Mouse (Mus musculus): Measurements from ENCODE around the gene Snca. TPM values are rescaled to one million over a fixed set of nuclear protein-coding genes. Genes with fewer than 3 reads are reported as not detected.
"Not testable (repeated sequence)": the region's sequence is repeated elsewhere in the genome, so short reads cannot be mapped to it uniquely, and the experiment has no call there.

Gene Snca
- total and polyA plus RNA-seq, 3 experiments = 3.0 to 162 (median 26.0) TPM

GRCm38 (mm10) chr6:60698072-60698471, 131.6 kb downstream of the Snca start:
- no peaks in the 10 kb centered on the region for H3K9me3 ChIP-seq (replicated peaks)
- no peaks in the 10 kb centered on the region for H3K27me3 ChIP-seq (ENCODE audit: insufficient read depth, low read length)
- ATAC-seq (ENCODE audit: extremely low read depth, insufficient number of reproducible peaks, low FRiP score, poor library complexity, severe bottlenecking) (peak; percentile 63), DNase-seq (ENCODE audit: low spot score) (no peak)
- no peaks in the 10 kb centered on the region for H3K36me3 ChIP-seq (replicated peaks)
- peaks cover 6% of the 10 kb centered on the region; the same call in 1 of the 2 replicates for H3K4me1 ChIP-seq (ENCODE audit: insufficient read depth, low read depth, low read length)
- H3K4me3 ChIP-seq (ENCODE audit: low read depth, low read length) = no peak overlapping the region
- no peak for TF ChIP-seq POLR2AphosphoS5 (IDR thresholded peaks at IDR 0.05; ENCODE audit: insufficient replicate concordance, low read depth, low read length)
- 0 out of 2 replicates have a peak, but pooled peaks have one; percentile 15 for TF ChIP-seq TAL1 (conservative IDR thresholded peaks at IDR 0.05; ENCODE audit: low read depth, low read length)
- TF ChIP-seq CTCF (IDR thresholded peaks at IDR 0.05; ENCODE audit: low read depth, low read length) = no peak

- not testable (repeated sequence) for H3K36me3 ChIP-seq (replicated peaks); H3K4me1 ChIP-seq (ENCODE audit: insufficient read depth, low read depth, low read length); H3K9me3 ChIP-seq (replicated peaks); H3K27me3 ChIP-seq (ENCODE audit: insufficient read depth, low read length); DNase-seq (ENCODE audit: low spot score); H3K4me3 ChIP-seq (ENCODE audit: low read depth, low read length)
- ATAC-seq (ENCODE audit: extremely low read depth, insufficient number of reproducible peaks, low FRiP score, poor library complexity, severe bottlenecking) = peak; percentile 63
Observed at GRCm38 (mm10) chr6:60687048-60687447, 142.6 kb downstream of the Snca start.

DNA sequence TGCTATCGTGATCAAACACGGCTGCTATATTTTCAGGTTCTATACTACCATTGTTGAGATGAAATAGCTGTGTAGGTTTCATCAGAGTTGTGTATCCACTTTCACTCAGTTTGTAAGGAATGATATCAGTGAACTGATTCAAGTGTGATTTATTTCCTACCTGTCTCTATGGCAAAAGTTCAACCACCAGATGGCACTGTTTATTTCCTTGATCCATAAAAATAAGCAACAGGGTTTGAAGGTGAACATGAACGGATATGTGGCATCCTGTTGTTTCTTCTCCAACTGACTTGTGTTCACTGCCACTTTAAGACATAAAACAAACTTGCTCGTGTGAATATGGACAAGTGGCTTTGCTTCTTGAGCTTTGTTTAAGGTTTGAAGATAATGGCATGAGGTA, 147.4 kb downstream of the Snca start:
- TF ChIP-seq TAL1 (conservative IDR thresholded peaks at IDR 0.05; ENCODE audit: low read depth, low read length) (no peak), GATA1 (IDR thresholded peaks at IDR 0.05; ENCODE audit: borderline replicate concordance, low read length) (no peak), POLR2AphosphoS5 (IDR thresholded peaks at IDR 0.05; ENCODE audit: insufficient replicate concordance, low read depth, low read length) (no peak), GATA2 (IDR thresholded peaks at IDR 0.05; ENCODE audit: borderline replicate concordance, low read depth, low read length) (no peak), CTCF (IDR thresholded peaks at IDR 0.05; ENCODE audit: low read depth, low read length) (no peak)
- Histone ChIP-seq H3K4me1 (ENCODE audit: insufficient read depth, low read depth, low read length) (no peaks in the 10 kb centered on the region), H3K4me3 (ENCODE audit: low read depth, low read length) (no peak overlapping the region), H3K9me3 (replicated peaks) (no peaks in the 10 kb centered on the region), H3K27me3 (ENCODE audit: insufficient read depth, low read length) (no peaks in the 10 kb centered on the region), H3K36me3 (replicated peaks) (no peaks in the 10 kb centered on the region)
- no peak for DNase-seq (ENCODE audit: low spot score)
- ATAC-seq (ENCODE audit: extremely low read depth, insufficient number of reproducible peaks, low FRiP score, poor library complexity, severe bottlenecking) = peak; percentile 28; the same call in 1 of the 2 replicates

Other genes with a start within 250 kb of the Snca start
- gene Mmrn1, start 95.1 kb upstream of the Snca start, total RNA-seq (2014; fragmentation: Nextera tagmentation) = not detected in 2 replicates
- gene Mmrn1, start 95.1 kb upstream of the Snca start, total RNA-seq (2017) = 0.11 and 0.17 TPM in 2 replicates
- not detected in 2 replicates for gene Mmrn1, start 95.1 kb upstream of the Snca start, polyA plus RNA-seq (2012)